Mouse (Mus musculus) gastrocnemius, postnatal 14 days (tissue): ENCODE measurements around the gene Zfp52. TPM values are rescaled to one million over a fixed set of nuclear protein-coding genes. Genes with fewer than 3 reads are reported as not detected.
A peak's percentile ranks its signal among the peaks of the same experiment; 100 is the strongest.

Source experiments
- DNase-seq: peaks from one replicate; pipeline ENCODE4 v3.0.0; 2021; ENCODE audit warnings: mixed read lengths
- intact Hi-C: fragments of 180-260 bp; cut with DNase I; formaldehyde crosslinking; loops from one replicate; pipeline ENCODE4 v1.15.1; 2025; ENCODE audit warnings: low total_unique reads
- total RNA-seq, 2 experiments: library from RNA; stranded (reverse); gene quantifications; 2 replicates each; pipeline ENCODE4 v1.2.3; 2021

Gene Zfp52
- total RNA-seq, 2 experiments from 2014 or later: 3.3 to 3.9 TPM

- intact Hi-C loops: no loop called here
- DNase-seq: no peak
Observed at GRCm38 (mm10) chr17:21536096-21536495, 757 bp downstream of the Zfp52 start.

GRCm38 (mm10) chr17:21536676-21537075, 1.3 kb downstream of the Zfp52 start:
- DNase-seq: no peak

GRCm38 (mm10) chr17:21557831-21558230, 22.5 kb downstream of the Zfp52 start:
- intact Hi-C loops: no loop called here
- DNase-seq: no peak

More at GRCm38 (mm10) chr17:21536676-21537075, 1.3 kb downstream of the Zfp52 start:
- intact Hi-C loops: no loop called here

- DNase-seq: no peak
- intact Hi-C loops: no loop called here
Observed at GRCm38 (mm10) chr17:21566220-21566619, 30.9 kb downstream of the Zfp52 start.

- intact Hi-C loops: no loop called here
- DNase-seq: peak; percentile 78
Observed at GRCm38 (mm10) chr17:21566728-21567349, 31.5 kb downstream of the Zfp52 start, which contains the start of gene Zfp948. Zfp948 (plus strand) TSS chr17:21567008.

GRCm38 (mm10) chr17:21567696-21568095, 32.4 kb downstream of the Zfp52 start:
- no peak for DNase-seq
- intact Hi-C loops: no loop called here

- intact Hi-C loops: no loop called here
- DNase-seq: no peak
Observed at GRCm38 (mm10) chr17:21579080-21579479, 43.7 kb downstream of the Zfp52 start.

- intact Hi-C loops: no loop called here
- DNase-seq: peak; percentile 16
Observed at GRCm38 (mm10) chr17:21579493-21580175, 44.3 kb downstream of the Zfp52 start.

- no peak for DNase-seq
- intact Hi-C loops: no loop called here
Observed at GRCm38 (mm10) chr17:21585521-21585920, 50.2 kb downstream of the Zfp52 start.

Other genes starting within 250 kb of the Zfp52 start
- not detected for gene Vmn1r237, start 223.7 kb upstream of the Zfp52 start, total RNA-seq
- under 1 TPM; 0.40 to 0.64 TPM for gene Zfp677, start 151.8 kb upstream of the Zfp52 start, total RNA-seq
- 1 to 10 TPM in 1 of 2 experiments, under 1 TPM in 1; 0.66 to 1.1 TPM for gene Zfp54, start 112.3 kb upstream of the Zfp52 start, total RNA-seq
- gene Zfp51, start 85.2 kb upstream of the Zfp52 start, total RNA-seq: 1 to 10 TPM; 4.5 to 5.0 TPM
- gene Zfp53, start 46.5 kb upstream of the Zfp52 start, total RNA-seq: 1 to 10 TPM; 1.3 to 1.5 TPM
- gene Zfp948, start 31.5 kb downstream of the Zfp52 start, total RNA-seq: 1 to 10 TPM; 2.6 to 2.7 TPM
- gene Zfp983, start 115.1 kb downstream of the Zfp52 start, total RNA-seq: 1 to 10 TPM; 1.7 to 2.0 TPM
- 1 to 10 TPM in 1 of 2 experiments, not detected in 1; 1.3 TPM for gene Gm10226, start 156.3 kb downstream of the Zfp52 start, total RNA-seq
- gene Zfp760, start 172.2 kb downstream of the Zfp52 start, total RNA-seq: 1 to 10 TPM; 1.3 to 1.8 TPM
- 1 to 10 TPM; 4.5 to 4.6 TPM for gene Zfp229, start 195.3 kb downstream of the Zfp52 start, total RNA-seq